Mouse (Mus musculus): ENCODE measurements around the gene Ifitm1.
"Not testable (repeated sequence)": the region's sequence is repeated elsewhere in the genome, so short reads cannot be mapped to it uniquely, and the experiment has no call there.

Gene Ifitm1

DNA sequence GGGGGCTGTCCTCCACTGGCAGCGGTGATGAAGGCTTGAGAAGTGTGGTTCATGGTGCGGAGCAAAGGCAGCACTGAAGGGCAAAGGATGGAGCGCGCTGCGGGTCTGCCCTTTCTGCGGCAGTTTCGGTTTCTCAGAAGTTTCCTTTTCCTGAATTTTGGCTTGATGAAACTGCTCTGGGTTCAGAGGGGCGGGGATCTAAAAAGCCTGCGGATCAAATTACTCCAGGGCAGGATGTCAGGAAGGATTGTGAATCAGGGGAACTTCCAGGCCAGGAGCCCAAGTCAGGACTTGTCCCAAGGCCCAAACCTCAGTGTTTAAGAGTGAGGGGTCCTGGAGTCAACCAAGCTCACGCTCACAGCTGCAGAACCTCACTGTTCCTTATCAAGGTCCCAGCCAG, 43.6 kb downstream of the Ifitm1 start, which contains the start of gene Ifitm3:
Gene Ifitm3 (minus strand): TSS at position 178 of the 400 bp plus-strand sequence.
- DNase-seq (ENCODE audit: low read depth, low spot score), result no peak

- DNase-seq (ENCODE audit: low read depth, low spot score), result no peak
These were observed 44.3 kb downstream of the Ifitm1 start for GRCm38 (mm10) chr7:141011238-141011770.

GRCm38 (mm10) chr7:141016707-141017697, 50.0 kb downstream of the Ifitm1 start:
- DNase-seq (ENCODE audit: low read depth, low spot score), result no peak

- DNase-seq (ENCODE audit: low read depth, low spot score), result not testable (repeated sequence)
These were observed 50.8 kb downstream of the Ifitm1 start, which contains the start of gene Ifitm6 for GRCm38 (mm10) chr7:141017824-141018223. TSS of gene Ifitm6 (minus strand) at chr7:141017924.

DNA sequence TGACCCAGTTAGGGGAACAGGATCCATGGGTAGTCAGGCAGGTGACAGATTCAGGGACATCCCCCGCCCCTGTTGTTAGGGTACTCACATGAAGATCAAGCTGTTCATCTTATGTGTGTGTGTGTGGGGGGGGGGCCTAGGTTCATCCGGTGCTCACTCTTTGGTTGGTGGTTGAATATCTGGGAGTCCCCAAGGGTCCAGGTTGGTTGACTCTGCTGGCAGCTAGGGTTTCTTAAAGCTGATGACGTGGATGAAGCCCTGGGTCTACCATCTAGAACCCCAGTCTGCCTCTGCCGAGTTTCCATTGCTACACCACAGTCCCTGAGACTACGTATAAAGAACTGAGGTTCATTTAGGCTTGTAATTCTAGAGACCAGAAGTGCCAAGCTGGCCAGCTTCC, 52.0 kb downstream of the Ifitm1 start:
- DNase-seq (ENCODE audit: low read depth, low spot score), result no peak

All from brain, adult 2 months (tissue).